Mouse (Mus musculus): Measurements from ENCODE around the gene Arl4c.
A peak's percentile ranks its signal among the peaks of the same experiment; 100 is the strongest.

Gene Arl4c

GRCm38 (mm10) chr1:88623541-88624115, 78.4 kb downstream of the Arl4c start:
- DNase-seq (ENCODE audit: low spot score in 2 of 2), result peak in 1 of 2 experiments; percentile 10
